Mouse (Mus musculus) neural tube, embryonic 15.5 days (tissue): ENCODE results near the gene AC170998.1. TPM values are rescaled to one million over a fixed set of nuclear protein-coding genes. Genes with fewer than 3 reads are reported as not detected.
"Not testable (repeated sequence)": the region's sequence is repeated elsewhere in the genome, so short reads cannot be mapped to it uniquely, and the experiment has no call there.

Experiments used
- ATAC-seq: fragments of 200-750 bp; cut with Nextera tagmentation; 2 replicates; pipeline ENCODE4 v1.8.0; 2017; ENCODE audit warnings: mild to moderate bottlenecking, moderate TSS enrichment, moderate library complexity; ENCODE audit not compliant: low FRiP score
- H3K27ac ChIP-seq: fragments of 300-500 bp; sonication (generic); replicated peaks from 2 replicates; pipeline ENCODE4 v1.5.1; 2015; ENCODE audit warnings: mild to moderate bottlenecking, inconsistent platforms
- H3K27me3 ChIP-seq: fragments of 300-500 bp; sonication (generic); replicated peaks from 2 replicates; pipeline ENCODE4 v1.6.1; 2015; ENCODE audit warnings: inconsistent platforms
- H3K36me3 ChIP-seq: fragments of 300-500 bp; sonication (generic); 2 replicates; pipeline ENCODE4 v1.6.1; 2015; ENCODE audit warnings: inconsistent platforms
- H3K4me1 ChIP-seq: fragments of 300-500 bp; sonication (generic); 2 replicates; pipeline ENCODE4 v1.6.1; 2015; ENCODE audit warnings: inconsistent platforms
- H3K4me2 ChIP-seq: fragments of 300-500 bp; sonication (generic); 2 replicates; pipeline ENCODE4 v1.6.1; 2015; ENCODE audit warnings: inconsistent platforms, mild to moderate bottlenecking, moderate library complexity
- H3K4me3 ChIP-seq: fragments of 300-500 bp; sonication (generic); replicated peaks from 2 replicates; pipeline ENCODE4 v1.5.1; 2015; ENCODE audit warnings: mild to moderate bottlenecking, inconsistent platforms
- H3K9ac ChIP-seq: fragments of 300-500 bp; sonication (generic); replicated peaks from 2 replicates; pipeline ENCODE4 v1.6.1; 2015; ENCODE audit warnings: mild to moderate bottlenecking, inconsistent platforms
- H3K9me3 ChIP-seq: fragments of 300-500 bp; sonication (generic); replicated peaks from 2 replicates; pipeline ENCODE4 v1.6.1; 2016; ENCODE audit warnings: inconsistent platforms
- WGBS: fragments of 180-500 bp; shearing (Covaris S2); methylation state at CpG from one replicate; pipeline ENCODE4 v1.1.7; 2015; ENCODE audit warnings: mixed read lengths; 5-methylcytosine and 5-hydroxymethylcytosine counted together
- polyA plus RNA-seq: library from polyadenylated mRNA; unstranded; fragments of >200 nt; fragmentation: Nextera tagmentation; extraction: Ambion mirVana; gene quantifications from 2 replicates; pipeline ENCODE4 v1.2.1, GENCODE M21; 2015

AC170998.1 gene
- polyA plus RNA-seq, 1 experiment from 2014 or later: 2.7 TPM

- Histone ChIP-seq H3K27me3 (no peaks in the 10 kb centered on the region), H3K4me3 (no peak overlapping the region), H3K9me3 (no peaks in the 10 kb centered on the region), H3K4me2 (no peak overlapping the region), H3K4me1 (peaks cover 10% of the 10 kb centered on the region; the same call in 1 of the 2 replicates), H3K36me3 (no peaks in the 10 kb centered on the region), H3K27ac (no peak overlapping the region), H3K9ac (no peak overlapping the region)
- ATAC-seq: no peak
- WGBS: 93% methylated on average over 2 of the region's 2 CpGs
Measured at GRCm38 (mm10) chr17:28707816-28708215, 18.1 kb upstream of the AC170998.1 start.

DNA sequence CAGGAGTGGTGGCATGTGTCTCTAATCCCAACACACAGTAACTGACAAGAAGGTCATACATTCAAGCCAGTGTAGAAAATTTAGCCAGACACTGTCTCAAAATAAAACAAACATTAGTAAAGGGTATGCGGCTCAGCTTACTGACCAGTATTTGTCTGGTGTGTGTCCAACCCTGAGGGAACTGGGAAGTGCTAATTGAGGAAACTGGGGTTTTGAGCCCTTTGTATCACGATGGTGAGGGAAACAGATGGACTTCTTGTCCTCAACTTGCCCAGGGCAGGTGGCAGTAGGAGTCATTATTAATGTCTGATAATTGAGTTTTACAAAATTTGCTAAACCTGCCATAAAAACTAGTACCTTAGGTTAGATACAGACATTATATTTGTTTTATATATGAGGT lies 16.9 kb upstream of the AC170998.1 start:
- H3K9ac ChIP-seq: no peak overlapping the region
- H3K27me3 ChIP-seq: no peaks in the 10 kb centered on the region
- no peak overlapping the region for H3K27ac ChIP-seq
- no peaks in the 10 kb centered on the region for H3K9me3 ChIP-seq
- peaks cover 10% of the 10 kb centered on the region; the same call in 1 of the 2 replicates for H3K4me1 ChIP-seq
- no peak for ATAC-seq
- H3K4me2 ChIP-seq: no peak overlapping the region
- H3K36me3 ChIP-seq: peaks cover 5% of the 10 kb centered on the region
- 56% methylated on average over 2 of the region's 2 CpGs for WGBS
- no peak overlapping the region for H3K4me3 ChIP-seq

- Histone ChIP-seq H3K36me3 (peaks cover 11% of the 10 kb centered on the region), H3K4me1 (peaks cover 10% of the 10 kb centered on the region; the same call in 1 of the 2 replicates), H3K4me2 (no peak overlapping the region), H3K9me3 (no peaks in the 10 kb centered on the region), H3K27me3 (no peaks in the 10 kb centered on the region), H3K4me3 (no peak overlapping the region), H3K27ac (no peak overlapping the region), H3K9ac (no peak overlapping the region)
- no peak for ATAC-seq
- WGBS: 87% methylated on average over 8 of the region's 8 CpGs
Measured at GRCm38 (mm10) chr17:28709552-28710290, 16.2 kb upstream of the AC170998.1 start.

DNA sequence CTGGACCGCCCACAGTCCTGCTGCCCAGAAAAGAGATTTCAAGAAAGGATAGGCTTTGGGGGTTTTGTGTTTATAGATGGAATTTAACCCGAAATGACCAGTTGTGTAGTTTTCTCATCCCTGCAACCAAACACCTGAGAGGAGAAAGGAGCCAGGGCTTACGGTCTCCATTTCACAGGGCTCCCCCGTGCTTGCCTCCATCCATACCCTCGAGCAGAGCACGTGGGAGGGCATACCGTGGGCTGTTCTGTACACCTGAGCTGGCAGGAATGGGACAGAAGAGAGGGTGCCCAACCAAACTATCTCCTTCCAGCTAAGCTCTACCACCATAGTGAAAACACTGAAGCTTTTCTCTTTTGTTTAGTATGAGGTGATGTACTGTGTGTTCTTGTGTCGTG lies 15.6 kb upstream of the AC170998.1 start:
- Histone ChIP-seq H3K36me3 (peaks cover 17% of the 10 kb centered on the region), H3K4me1 (peaks cover 10% of the 10 kb centered on the region; the same call in 1 of the 2 replicates), H3K9ac (no peak overlapping the region), H3K9me3 (no peaks in the 10 kb centered on the region), H3K4me2 (no peak overlapping the region), H3K27ac (no peak overlapping the region), H3K4me3 (no peak overlapping the region), H3K27me3 (no peaks in the 10 kb centered on the region)
- WGBS: 90% methylated on average over 8 of the region's 8 CpGs
- ATAC-seq: no peak

- Histone ChIP-seq H3K9ac (no peak overlapping the region), H3K4me2 (no peak overlapping the region), H3K36me3 (peaks cover 25% of the 10 kb centered on the region), H3K27me3 (no peaks in the 10 kb centered on the region), H3K27ac (no peak overlapping the region), H3K9me3 (no peaks in the 10 kb centered on the region), H3K4me1 (peaks cover 10% of the 10 kb centered on the region; the same call in 1 of the 2 replicates), H3K4me3 (no peak overlapping the region)
- no peak for ATAC-seq
- 93% methylated on average over 6 of the region's 6 CpGs for WGBS
Measured at GRCm38 (mm10) chr17:28711237-28711636, 14.6 kb upstream of the AC170998.1 start.

DNA sequence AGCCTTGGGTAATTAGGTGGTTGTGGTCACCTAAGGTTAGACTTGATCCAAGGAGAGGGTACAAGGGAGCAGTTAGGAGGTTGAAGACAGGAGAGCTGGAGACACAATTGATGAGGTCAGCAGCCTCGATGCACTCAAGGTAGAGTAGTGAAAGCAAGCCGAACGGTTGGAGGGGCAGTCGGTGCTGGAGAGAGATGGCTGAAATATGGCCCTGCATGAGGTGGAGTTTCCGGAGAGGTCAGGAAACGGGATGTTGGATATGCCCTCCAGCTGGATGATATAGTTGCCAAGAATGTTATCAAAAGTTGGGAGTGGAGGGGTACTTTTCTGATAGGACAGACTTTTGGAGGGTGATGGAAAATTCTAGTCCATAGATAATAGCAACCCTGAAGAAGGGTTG lies 13.6 kb upstream of the AC170998.1 start:
- no peak for ATAC-seq

GRCm38 (mm10) chr17:28714006-28714405 lies 11.9 kb upstream of the AC170998.1 start:
- H3K9ac ChIP-seq: no peak overlapping the region
- no peak overlapping the region for H3K4me2 ChIP-seq
- peaks cover 39% of the 10 kb centered on the region for H3K36me3 ChIP-seq
- WGBS: 94% methylated on average over 3 of the region's 3 CpGs
- H3K4me1 ChIP-seq: peaks cover 10% of the 10 kb centered on the region; the same call in 1 of the 2 replicates
- no peaks in the 10 kb centered on the region for H3K27me3 ChIP-seq
- no peak overlapping the region for H3K4me3 ChIP-seq
- H3K9me3 ChIP-seq: no peaks in the 10 kb centered on the region
- no peak overlapping the region for H3K27ac ChIP-seq
- no peak for ATAC-seq

More for the DNA sequence above, 13.6 kb upstream of the AC170998.1 start:
- H3K36me3 ChIP-seq: peaks cover 36% of the 10 kb centered on the region
- no peak overlapping the region for H3K4me2 ChIP-seq
- H3K9me3 ChIP-seq: no peaks in the 10 kb centered on the region
- 84% methylated on average over 6 of the region's 6 CpGs for WGBS
- no peak overlapping the region for H3K27ac ChIP-seq
- no peak overlapping the region for H3K9ac ChIP-seq
- H3K4me1 ChIP-seq: peaks cover 10% of the 10 kb centered on the region; the same call in 1 of the 2 replicates
- H3K27me3 ChIP-seq: no peaks in the 10 kb centered on the region
- no peak overlapping the region for H3K4me3 ChIP-seq

GRCm38 (mm10) chr17:28715832-28716548 lies 9.9 kb upstream of the AC170998.1 start:
- Histone ChIP-seq H3K4me3 (no peak overlapping the region), H3K4me1 (0 out of 2 replicates have a peak, but pooled peaks cover 2% of the 10 kb centered on the region), H3K36me3 (peaks cover 50% of the 10 kb centered on the region), H3K9ac (no peak overlapping the region), H3K9me3 (no peaks in the 10 kb centered on the region), H3K4me2 (no peak overlapping the region), H3K27ac (no peak overlapping the region), H3K27me3 (no peaks in the 10 kb centered on the region)
- ATAC-seq: no peak
- 83% methylated on average over 7 of the region's 7 CpGs for WGBS

DNA sequence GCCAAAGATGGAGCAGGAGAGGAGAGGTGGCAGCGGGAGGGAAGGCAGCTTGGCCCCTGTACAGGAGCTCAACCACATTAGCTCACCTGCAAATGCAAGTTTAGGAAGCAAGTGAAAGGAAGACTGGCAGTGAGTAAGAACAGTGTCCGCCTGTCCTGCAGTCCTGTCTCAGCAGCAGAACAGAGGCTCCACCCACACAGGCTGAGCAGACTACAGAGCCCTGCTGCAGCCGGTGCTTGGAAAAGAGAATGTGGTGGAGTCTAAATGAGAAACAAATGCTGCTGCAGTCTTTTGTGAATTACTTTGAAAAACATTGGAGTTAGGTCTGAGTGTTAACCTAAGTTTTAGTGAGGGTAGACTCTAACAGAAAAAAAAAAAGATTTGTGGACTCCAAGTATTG lies 8.3 kb upstream of the AC170998.1 start:
- Histone ChIP-seq H3K27me3 (no peaks in the 10 kb centered on the region), H3K4me2 (no peak overlapping the region), H3K27ac (no peak overlapping the region), H3K4me3 (no peak overlapping the region), H3K9ac (no peak overlapping the region), H3K36me3 (peaks cover 61% of the 10 kb centered on the region), H3K4me1 (no peaks in the 10 kb centered on the region), H3K9me3 (no peaks in the 10 kb centered on the region)
- no peak for ATAC-seq
- WGBS: 77% methylated on average over 3 of the region's 3 CpGs

GRCm38 (mm10) chr17:28727511-28727910 lies 1.6 kb downstream of the AC170998.1 start:
- not testable (repeated sequence) for H3K9ac ChIP-seq, H3K4me2 ChIP-seq, H3K27ac ChIP-seq, H3K4me3 ChIP-seq, H3K27me3 ChIP-seq, H3K9me3 ChIP-seq, ATAC-seq, H3K4me1 ChIP-seq
- peaks cover 82% of the 10 kb centered on the region for H3K36me3 ChIP-seq
- whole genome bisulfite sequencing: 92% methylated on average over 11 of the region's 11 CpGs

- H3K36me3 ChIP-seq: peaks cover 51% of the 10 kb centered on the region
Measured at GRCm38 (mm10) chr17:28735317-28736105, 9.6 kb downstream of the AC170998.1 start.

More at GRCm38 (mm10) chr17:28735317-28736105, 9.6 kb downstream of the AC170998.1 start:
- ATAC-seq: no peak
- 95% methylated on average over 6 of the region's 6 CpGs for WGBS
- Histone ChIP-seq H3K9me3 (no peaks in the 10 kb centered on the region), H3K27me3 (no peaks in the 10 kb centered on the region), H3K27ac (no peak overlapping the region), H3K4me1 (no peaks in the 10 kb centered on the region), H3K9ac (no peak overlapping the region), H3K4me3 (no peak overlapping the region), H3K4me2 (no peak overlapping the region)
